In genomic region chr3:148977124-148977529, GRCm38 (mm10) we compare ENCODE assay signal across 9 mouse cellular contexts. TPM values are rescaled to one million over a fixed set of nuclear protein-coding genes. Genes with fewer than 3 reads are reported as not detected.
DNase-seq lines count a peak whose midpoint lies in the region; ATAC-seq lines count a peak whose summit lies in the region.
"Had no signal": no experiment of that assay in that cellular context is flagged by ENCODE, and none has a peak within 500 bp of the region (broad histone marks: within the 10 kb centered on the region; RNA-seq: fewer than 3 reads in every experiment).

No protein-coding gene starts in this region.

- H3K4me3 ChIP-seq in limb, embryonic 13.5 days: no peak overlapping the region
- H3K4me3 ChIP-seq in limb, embryonic 10.5 days: no peak overlapping the region
- no peak overlapping the region for H3K4me3 ChIP-seq in intestine, embryonic 15.5 days (replicated peaks)
- H3K4me3 ChIP-seq in neural tube, embryonic 14.5 days (ENCODE audit: low read depth, low read length): peak overlapping the region; percentile 26
- no peak overlapping the region for H3K4me3 ChIP-seq in liver, embryonic 12.5 days
- H3K4me3 ChIP-seq: myocyte had no signal

- peaks cover 39% of the 10 kb centered on the region for H3K4me1 ChIP-seq in limb, embryonic 13.5 days
- H3K4me1 ChIP-seq in limb, embryonic 10.5 days: peaks cover 25% of the 10 kb centered on the region
- H3K4me1 ChIP-seq in intestine, embryonic 15.5 days (replicated peaks): peaks cover 11% of the 10 kb centered on the region
- H3K4me1 ChIP-seq in neural tube, embryonic 14.5 days (ENCODE audit: control insufficient read depth, insufficient read depth, low read length): peaks cover 20% of the 10 kb centered on the region
- H3K4me1 ChIP-seq in liver, embryonic 12.5 days: peaks cover 7% of the 10 kb centered on the region

- H3K27ac ChIP-seq in limb, embryonic 13.5 days: no peak overlapping the region
- H3K27ac ChIP-seq in limb, embryonic 10.5 days: no peak overlapping the region
- H3K27ac ChIP-seq in intestine, embryonic 15.5 days: no peak overlapping the region
- peak overlapping the region; percentile 62; the same call in 1 of the 2 replicates for H3K27ac ChIP-seq in neural tube, embryonic 14.5 days (ENCODE audit: low read depth, low read length)
- no peak overlapping the region for H3K27ac ChIP-seq in liver, embryonic 12.5 days

- H3K9ac ChIP-seq in limb, embryonic 13.5 days: no peak overlapping the region
- H3K9ac ChIP-seq in intestine, embryonic 15.5 days: no peak overlapping the region
- peak overlapping the region; percentile 57 for H3K9ac ChIP-seq in neural tube, embryonic 14.5 days (replicated peaks; ENCODE audit: low read depth, low read length)
- no peak overlapping the region for H3K9ac ChIP-seq in liver, embryonic 12.5 days

- peak overlapping the region; percentile 28 for H3K4me2 ChIP-seq in limb, embryonic 13.5 days (replicated peaks)
- peak overlapping the region; percentile 44 for H3K4me2 ChIP-seq in intestine, embryonic 15.5 days (replicated peaks)
- peak overlapping the region; percentile 60 for H3K4me2 ChIP-seq in neural tube, embryonic 14.5 days (ENCODE audit: low read depth, low read length)
- no peak overlapping the region for H3K4me2 ChIP-seq in liver, embryonic 12.5 days

- 59% methylated on average over 16 of the region's 16 CpGs for WGBS in limb, embryonic 13.5 days
- WGBS in limb, embryonic 10.5 days: 80% methylated on average over 16 of the region's 16 CpGs
- 37% methylated on average over 16 of the region's 16 CpGs for WGBS in intestine, embryonic 15.5 days
- WGBS in neural tube, embryonic 14.5 days: 10% methylated on average over 16 of the region's 16 CpGs
- WGBS in liver, embryonic 12.5 days (ENCODE audit: insufficient replicate concordance): 71% methylated on average over 16 of the region's 16 CpGs

- H3K9me3 ChIP-seq in limb, embryonic 13.5 days: no peaks in the 10 kb centered on the region
- no peaks in the 10 kb centered on the region for H3K9me3 ChIP-seq in limb, embryonic 10.5 days (replicated peaks)
- H3K9me3 ChIP-seq in intestine, embryonic 15.5 days: no peaks in the 10 kb centered on the region
- no peaks in the 10 kb centered on the region for H3K9me3 ChIP-seq in neural tube, embryonic 14.5 days (ENCODE audit: control insufficient read depth, low read length)
- H3K9me3 ChIP-seq in liver, embryonic 12.5 days (replicated peaks): no peaks in the 10 kb centered on the region

- DNase-seq in adrenal gland, adult 2 months: peak; percentile 59
- DNase-seq in adrenal gland, adult 8-10 months: no peak
- DNase-seq in limb, embryonic 10.5 days (ENCODE audit: low spot score): no peak
- DNase-seq in spleen, adult 12 weeks (ENCODE audit: low spot score): no peak

- no peaks in the 10 kb centered on the region for H3K27me3 ChIP-seq in limb, embryonic 13.5 days
- H3K27me3 ChIP-seq in limb, embryonic 10.5 days (ENCODE audit: low read depth, poor library complexity, severe bottlenecking): no peaks in the 10 kb centered on the region
- H3K27me3 ChIP-seq in intestine, embryonic 15.5 days (replicated peaks): no peaks in the 10 kb centered on the region
- H3K27me3 ChIP-seq in neural tube, embryonic 14.5 days (ENCODE audit: control insufficient read depth, insufficient read depth, low read length): no peaks in the 10 kb centered on the region
- no peaks in the 10 kb centered on the region for H3K27me3 ChIP-seq in liver, embryonic 12.5 days (replicated peaks)

- ATAC-seq in limb, embryonic 13.5 days (ENCODE audit: low FRiP score, low read depth): no peak
- no peak for ATAC-seq in intestine, embryonic 15.5 days
- peak; percentile 77 for ATAC-seq in neural tube, embryonic 14.5 days (ENCODE audit: low read depth)
- ATAC-seq in liver, embryonic 12.5 days: no peak

- H3K36me3 ChIP-seq in limb, embryonic 13.5 days: no peaks in the 10 kb centered on the region
- H3K36me3 ChIP-seq in limb, embryonic 10.5 days: no peaks in the 10 kb centered on the region
- H3K36me3 ChIP-seq in intestine, embryonic 15.5 days: no peaks in the 10 kb centered on the region
- H3K36me3 ChIP-seq in neural tube, embryonic 14.5 days (ENCODE audit: control insufficient read depth, insufficient read depth, low read length): no peaks in the 10 kb centered on the region
- no peaks in the 10 kb centered on the region for H3K36me3 ChIP-seq in liver, embryonic 12.5 days

RNA-seq across cellular contexts. Expression of gene Adgrl2, which starts 13.2 kb away (rescaled TPM):
- 10 to 100 TPM; 49.1 to 69.0 TPM for total RNA-seq in adrenal gland, adult 2 months (2021)
- polyA plus RNA-seq in adrenal gland, adult 2 months (2012; rRNA removed): 64.8 and 70.5 TPM in 2 replicates
- 10 to 100 TPM; 61.5 to 72.6 (median 67.9) TPM for total RNA-seq in adrenal gland, adult 8-10 months (2022)
- 102 and 105 TPM in 2 replicates for polyA plus RNA-seq in limb, embryonic 13.5 days (2015; fragmentation: Nextera tagmentation; extraction: Ambion mirVana)
- polyA plus RNA-seq in limb, embryonic 10.5 days (2016; fragmentation: Nextera tagmentation; extraction: Ambion mirVana): 79.2 and 81.2 TPM in 2 replicates
- polyA plus RNA-seq in intestine, embryonic 15.5 days (2015; fragmentation: Nextera tagmentation; extraction: Ambion mirVana): 38.6 and 38.9 TPM in 2 replicates
- 242 and 243 TPM in 2 replicates for polyA plus RNA-seq in neural tube, embryonic 14.5 days (2014; fragmentation: Nextera tagmentation; extraction: Ambion mirVana)
- 11.5 and 13.3 TPM in 2 replicates for polyA plus RNA-seq in liver, embryonic 12.5 days (2016; fragmentation: Nextera tagmentation; extraction: Ambion mirVana)
